Mouse (Mus musculus) forebrain, embryonic 11.5 days (tissue): Measurements from ENCODE around the gene Il12rb2. TPM values are rescaled to one million over a fixed set of nuclear protein-coding genes. Genes with fewer than 3 reads are reported as not detected.

Source experiments
- ATAC-seq: fragments of 200-750 bp; cut with Nextera tagmentation; replicated peaks from 2 replicates; pipeline ENCODE4 v1.8.0; 2017; ENCODE audit warnings: moderate TSS enrichment; ENCODE audit not compliant: low FRiP score
- DNase-seq: peaks from one replicate; pipeline ENCODE4 v3.0.0-alpha.2; 2017; ENCODE audit warnings: low spot score
- H3K27ac ChIP-seq: fragments of 300-500 bp; sonication (generic); 2 replicates; pipeline ENCODE4 v1.5.1; 2014; ENCODE audit warnings: low read depth, low read length
- H3K27me3 ChIP-seq: fragments of 300-500 bp; sonication (generic); 2 replicates; pipeline ENCODE4 v1.6.1; 2014; ENCODE audit warnings: mild to moderate bottlenecking, low read length, mixed read lengths; ENCODE audit not compliant: control insufficient read depth, insufficient read depth
- H3K36me3 ChIP-seq: fragments of 300-500 bp; sonication (generic); 2 replicates; pipeline ENCODE4 v1.6.1; 2014; ENCODE audit warnings: mild to moderate bottlenecking, low read length, moderate library complexity, mixed read lengths; ENCODE audit not compliant: control insufficient read depth, insufficient read depth
- H3K4me1 ChIP-seq: fragments of 300-500 bp; sonication (generic); replicated peaks from 2 replicates; pipeline ENCODE4 v1.6.1; 2014; ENCODE audit warnings: low read length, mixed read lengths; ENCODE audit not compliant: control insufficient read depth, insufficient read depth
- H3K4me2 ChIP-seq: fragments of 300-500 bp; sonication (generic); 2 replicates; pipeline ENCODE4 v1.6.1; 2014; ENCODE audit warnings: low read depth, mild to moderate bottlenecking, low read length, moderate library complexity, mixed read lengths; ENCODE audit not compliant: severe bottlenecking
- H3K4me3 ChIP-seq: fragments of 300-500 bp; sonication (generic); 2 replicates; pipeline ENCODE4 v1.5.1; 2014; ENCODE audit warnings: low read depth, low read length
- H3K9ac ChIP-seq: fragments of 300-500 bp; sonication (generic); 2 replicates; pipeline ENCODE4 v1.6.1; 2014; ENCODE audit warnings: low read length
- H3K9me3 ChIP-seq: fragments of 300-500 bp; sonication (generic); 2 replicates; pipeline ENCODE4 v1.6.1; 2016; ENCODE audit warnings: low read length, mixed read lengths; ENCODE audit not compliant: control insufficient read depth
- WGBS: fragments of 180-500 bp; shearing (Covaris S2); extraction: QIAGEN DNeasy Blood & Tissue Kit; methylation state at CpG from one replicate; pipeline ENCODE4 v1.1.7; 2014; 5-methylcytosine and 5-hydroxymethylcytosine counted together
- polyA plus RNA-seq: library from polyadenylated mRNA; unstranded; fragments of >200 nt; fragmentation: Nextera tagmentation; extraction: Ambion mirVana; gene quantifications from 2 replicates; pipeline ENCODE4 v1.2.1, GENCODE M21; 2014

Il12rb2 gene
- polyA plus RNA-seq, 1 experiment from 2014 or later, result not detected

GRCm38 (mm10) chr6:67339494-67339893, 36.5 kb downstream of the Il12rb2 start:
- H3K4me2 ChIP-seq, result no peak overlapping the region
- DNase-seq, result no peak
- H3K27ac ChIP-seq, result no peak overlapping the region
- H3K9ac ChIP-seq, result no peak overlapping the region
- no peaks in the 10 kb centered on the region for H3K4me1 ChIP-seq
- no peak overlapping the region for H3K4me3 ChIP-seq
- no peaks in the 10 kb centered on the region for H3K36me3 ChIP-seq
- H3K9me3 ChIP-seq, result no peaks in the 10 kb centered on the region
- H3K27me3 ChIP-seq, result no peaks in the 10 kb centered on the region
- ATAC-seq, result no peak

DNA sequence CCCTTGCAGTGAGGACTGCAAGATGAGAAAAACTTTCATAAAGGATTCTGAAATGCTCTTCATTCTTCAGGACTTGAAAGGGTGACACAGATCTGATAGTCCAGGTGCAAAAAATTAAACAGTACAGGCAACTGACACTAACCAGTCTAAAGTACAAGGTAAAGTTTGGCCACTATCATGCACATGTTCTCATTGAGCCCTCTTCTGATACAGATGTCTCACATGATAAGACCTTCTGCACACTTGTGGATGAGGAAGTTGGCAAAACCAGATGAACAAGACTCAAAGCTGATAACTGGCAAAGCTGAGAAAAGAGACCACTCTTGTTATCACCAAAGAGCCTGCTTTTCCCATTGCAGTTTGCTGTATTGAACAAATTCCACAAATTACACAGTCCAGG, 38.0 kb downstream of the Il12rb2 start:
- no peaks in the 10 kb centered on the region for H3K36me3 ChIP-seq
- no peaks in the 10 kb centered on the region for H3K9me3 ChIP-seq
- no peak for ATAC-seq
- no peak overlapping the region for H3K27ac ChIP-seq
- H3K4me3 ChIP-seq, result no peak overlapping the region
- no peak overlapping the region for H3K9ac ChIP-seq
- no peaks in the 10 kb centered on the region for H3K27me3 ChIP-seq
- DNase-seq, result no peak
- no peak overlapping the region for H3K4me2 ChIP-seq
- no peaks in the 10 kb centered on the region for H3K4me1 ChIP-seq

GRCm38 (mm10) chr6:67323788-67324187, 52.2 kb downstream of the Il12rb2 start:
- 87% methylated on average over 3 of the region's 3 CpGs for WGBS
- no peaks in the 10 kb centered on the region for H3K4me1 ChIP-seq

GRCm38 (mm10) chr6:67318451-67318850, 57.5 kb downstream of the Il12rb2 start:
- H3K9me3 ChIP-seq, result no peaks in the 10 kb centered on the region
- no peak overlapping the region for H3K4me2 ChIP-seq
- DNase-seq (peak; percentile 75), ATAC-seq (0 out of 2 replicates have a peak, but pooled peaks have one; percentile 51)
- H3K9ac ChIP-seq, result no peak overlapping the region
- H3K27ac ChIP-seq, result no peak overlapping the region
- H3K27me3 ChIP-seq, result no peaks in the 10 kb centered on the region
- H3K36me3 ChIP-seq, result no peaks in the 10 kb centered on the region
- no peak overlapping the region for H3K4me3 ChIP-seq
- H3K4me1 ChIP-seq, result no peaks in the 10 kb centered on the region
- 32% methylated on average over 10 of the region's 10 CpGs for WGBS

More at GRCm38 (mm10) chr6:67323788-67324187, 52.2 kb downstream of the Il12rb2 start:
- H3K9me3 ChIP-seq, result no peaks in the 10 kb centered on the region
- no peak overlapping the region for H3K9ac ChIP-seq
- H3K27me3 ChIP-seq, result no peaks in the 10 kb centered on the region
- H3K4me3 ChIP-seq, result no peak overlapping the region
- ATAC-seq (no peak), DNase-seq (no peak)
- H3K27ac ChIP-seq, result no peak overlapping the region
- no peaks in the 10 kb centered on the region for H3K36me3 ChIP-seq
- no peak overlapping the region for H3K4me2 ChIP-seq

GRCm38 (mm10) chr6:67317827-67318338, 58.1 kb downstream of the Il12rb2 start:
- no peak for DNase-seq

GRCm38 (mm10) chr6:67317068-67317467, 58.9 kb downstream of the Il12rb2 start:
- H3K9me3 ChIP-seq, result no peaks in the 10 kb centered on the region
- no peak overlapping the region for H3K9ac ChIP-seq
- H3K4me1 ChIP-seq, result no peaks in the 10 kb centered on the region
- no peaks in the 10 kb centered on the region for H3K27me3 ChIP-seq
- DNase-seq (no peak), ATAC-seq (no peak)
- no peak overlapping the region for H3K4me2 ChIP-seq
- H3K36me3 ChIP-seq, result no peaks in the 10 kb centered on the region
- no peak overlapping the region for H3K4me3 ChIP-seq
- 87% methylated on average over 5 of the region's 5 CpGs for WGBS
- H3K27ac ChIP-seq, result no peak overlapping the region

More at GRCm38 (mm10) chr6:67317827-67318338, 58.1 kb downstream of the Il12rb2 start:
- no peak overlapping the region for H3K27ac ChIP-seq
- H3K4me3 ChIP-seq, result no peak overlapping the region
- H3K27me3 ChIP-seq, result no peaks in the 10 kb centered on the region
- 82% methylated on average over 8 of the region's 8 CpGs for WGBS
- H3K36me3 ChIP-seq, result no peaks in the 10 kb centered on the region
- H3K4me2 ChIP-seq, result no peak overlapping the region
- no peak overlapping the region for H3K9ac ChIP-seq
- no peak for ATAC-seq
- H3K9me3 ChIP-seq, result no peaks in the 10 kb centered on the region
- H3K4me1 ChIP-seq, result no peaks in the 10 kb centered on the region

DNA sequence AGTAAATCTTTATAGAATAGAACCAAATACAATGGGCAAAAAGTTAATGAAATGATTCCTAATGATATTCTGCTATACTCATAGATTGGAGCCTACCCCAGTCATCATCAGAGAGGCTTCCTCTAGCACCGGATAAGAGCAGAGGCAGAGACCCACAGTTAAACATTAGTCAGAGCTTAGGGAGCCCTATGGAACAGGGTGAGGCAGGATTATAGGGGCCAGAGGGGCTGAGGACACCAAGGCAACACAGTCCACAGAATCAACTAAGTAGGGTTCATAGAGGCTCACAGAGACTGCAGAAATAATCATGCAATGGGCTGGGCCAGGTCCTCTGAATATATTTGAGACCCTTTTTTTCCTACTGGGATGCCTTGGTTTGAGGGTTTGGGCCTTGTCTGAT, 61.3 kb downstream of the Il12rb2 start:
- Histone ChIP-seq H3K9me3 (no peaks in the 10 kb centered on the region), H3K27ac (no peak overlapping the region), H3K4me2 (no peak overlapping the region), H3K9ac (no peak overlapping the region), H3K4me1 (no peaks in the 10 kb centered on the region), H3K27me3 (no peaks in the 10 kb centered on the region), H3K36me3 (no peaks in the 10 kb centered on the region), H3K4me3 (no peak overlapping the region)
- DNase-seq (no peak), ATAC-seq (no peak)
- 81% methylated on average over 1 of the region's 1 CpGs for WGBS

DNA sequence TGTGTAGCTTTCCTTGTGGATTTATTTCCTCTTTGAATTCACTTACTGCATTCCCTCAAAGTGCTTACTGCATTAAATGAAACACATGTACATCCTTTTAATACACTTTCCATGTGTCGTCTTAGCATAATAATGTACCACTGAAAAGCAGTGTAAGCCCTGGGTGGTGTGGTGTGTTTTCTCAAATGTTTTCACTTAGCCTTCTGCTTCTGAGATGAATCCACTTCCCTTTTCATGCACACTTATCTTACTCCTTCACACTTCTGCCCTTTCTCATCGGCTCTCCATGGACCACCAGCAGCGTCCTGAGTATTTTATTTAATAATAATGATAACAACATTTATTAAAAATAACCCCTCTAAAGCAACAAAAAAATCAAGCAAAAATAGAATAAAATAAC, 66.2 kb downstream of the Il12rb2 start:
- H3K4me2 ChIP-seq, result no peak overlapping the region
- WGBS, result 84% methylated on average over 3 of the region's 3 CpGs
- ATAC-seq, result no peak

GRCm38 (mm10) chr6:67308994-67309393, 67.0 kb downstream of the Il12rb2 start:
- DNase-seq, result no peak
- 92% methylated on average over 3 of the region's 3 CpGs for WGBS
- no peaks in the 10 kb centered on the region for H3K9me3 ChIP-seq

More for the DNA sequence above, 66.2 kb downstream of the Il12rb2 start:
- DNase-seq, result no peak
- no peak overlapping the region for H3K27ac ChIP-seq
- H3K36me3 ChIP-seq, result no peaks in the 10 kb centered on the region
- no peaks in the 10 kb centered on the region for H3K27me3 ChIP-seq
- H3K4me3 ChIP-seq, result no peak overlapping the region
- H3K9me3 ChIP-seq, result no peaks in the 10 kb centered on the region
- no peaks in the 10 kb centered on the region for H3K4me1 ChIP-seq
- H3K9ac ChIP-seq, result no peak overlapping the region

More at GRCm38 (mm10) chr6:67308994-67309393, 67.0 kb downstream of the Il12rb2 start:
- Histone ChIP-seq H3K36me3 (no peaks in the 10 kb centered on the region), H3K4me2 (no peak overlapping the region), H3K9ac (no peak overlapping the region), H3K27me3 (no peaks in the 10 kb centered on the region), H3K4me3 (no peak overlapping the region), H3K27ac (no peak overlapping the region), H3K4me1 (no peaks in the 10 kb centered on the region)
- ATAC-seq, result no peak
